Mouse (Mus musculus) brain, embryonic 14.5 days (tissue): ENCODE measurements around the gene Luc7l3.

Experiments
- CTCF ChIP-seq: fragments of 200-500 bp; IDR thresholded peaks from 2 replicates; pipeline ENCODE4 v1.5.1; 2012; ENCODE audit warnings: inconsistent platforms, mild to moderate bottlenecking, moderate library complexity, borderline replicate concordance; ENCODE audit not compliant: insufficient read depth, insufficient read length; ENCODE audit errors: extremely low read depth
- POLR2A ChIP-seq: fragments of 200-500 bp; IDR thresholded peaks from 2 replicates; pipeline ENCODE4 v1.6.1; 2012; ENCODE audit warnings: mild to moderate bottlenecking, inconsistent platforms, borderline replicate concordance; ENCODE audit not compliant: poor library complexity, insufficient read depth, insufficient read length, severe bottlenecking; ENCODE audit errors: extremely low read depth

- TF ChIP-seq CTCF (no peak), POLR2A (no peak)
Measured at GRCm38 (mm10) chr11:94347063-94347575, 25.3 kb upstream of the Luc7l3 start.
